Mouse (Mus musculus) embryonic fibroblast, embryonic 13.5 days (primary cell): ENCODE measurements around the gene C130050O18Rik. TPM values are rescaled to one million over a fixed set of nuclear protein-coding genes. Genes with fewer than 3 reads are reported as not detected.

Experiments
- H3K27ac ChIP-seq: 2 replicates; pipeline ENCODE4 v1.5.1; 2012; ENCODE audit warnings: low read length, control low read depth, inconsistent platforms; ENCODE audit not compliant: insufficient read depth
- H3K4me1 ChIP-seq: 2 replicates; pipeline ENCODE4 v1.6.1; 2011; ENCODE audit warnings: low read length; ENCODE audit not compliant: control insufficient read depth, insufficient read depth
- H3K4me3 ChIP-seq: 2 replicates; pipeline ENCODE4 v1.5.1; 2011; ENCODE audit warnings: mild to moderate bottlenecking, control low read depth, low read length; ENCODE audit not compliant: insufficient read depth
- CTCF ChIP-seq: IDR thresholded peaks from 2 replicates; pipeline ENCODE4 v1.5.1; 2011; ENCODE audit warnings: mild to moderate bottlenecking, control low read depth, low read length, moderate library complexity, borderline replicate concordance; ENCODE audit not compliant: insufficient read depth
- POLR2A ChIP-seq: IDR thresholded peaks from 2 replicates; pipeline ENCODE4 v1.6.1; 2011; ENCODE audit warnings: low read depth, mild to moderate bottlenecking, control low read depth, low read length, moderate library complexity
- polyA plus RNA-seq: library from polyadenylated mRNA; stranded (reverse); fragments of >200 nt; gene quantifications from 2 replicates; pipeline ENCODE4 v1.2.4, GENCODE M21; 2011; ENCODE audit warnings: low read depth; ENCODE audit not compliant: missing spikeins, insufficient read length

Gene C130050O18Rik
- polyA plus RNA-seq, 1 experiment: 0.33 TPM

- TF ChIP-seq CTCF (no peak), POLR2A (no peak)
- Histone ChIP-seq H3K4me3 (no peak overlapping the region), H3K4me1 (no peaks in the 10 kb centered on the region), H3K27ac (no peak overlapping the region)
Observed at GRCm38 (mm10) chr5:139397359-139397916, 7.6 kb upstream of the C130050O18Rik start.

GRCm38 (mm10) chr5:139397959-139398753 is 6.9 kb upstream of the C130050O18Rik start:
- TF ChIP-seq POLR2A: no peak
- peak; percentile 49 for TF ChIP-seq CTCF
- Histone ChIP-seq H3K4me3 (no peak overlapping the region), H3K4me1 (no peaks in the 10 kb centered on the region), H3K27ac (no peak overlapping the region)

GRCm38 (mm10) chr5:139398786-139399185 is 6.3 kb upstream of the C130050O18Rik start:
- no peak overlapping the region for H3K27ac ChIP-seq
- H3K4me3 ChIP-seq: no peak overlapping the region
- H3K4me1 ChIP-seq: no peaks in the 10 kb centered on the region
- no peak for TF ChIP-seq CTCF
- TF ChIP-seq POLR2A: no peak

- no peak overlapping the region for H3K27ac ChIP-seq
- no peak for TF ChIP-seq POLR2A
- TF ChIP-seq CTCF: no peak
- no peak overlapping the region for H3K4me3 ChIP-seq
- H3K4me1 ChIP-seq: no peaks in the 10 kb centered on the region
Observed at GRCm38 (mm10) chr5:139399991-139400390, 5.1 kb upstream of the C130050O18Rik start.

GRCm38 (mm10) chr5:139402106-139402505 is 3.0 kb upstream of the C130050O18Rik start:
- TF ChIP-seq CTCF (no peak), POLR2A (no peak)
- Histone ChIP-seq H3K4me3 (no peak overlapping the region), H3K4me1 (0 out of 2 replicates have a peak, but pooled peaks cover under 1% of the 10 kb centered on the region), H3K27ac (no peak overlapping the region)

- TF ChIP-seq CTCF (no peak), POLR2A (no peak)
- Histone ChIP-seq H3K4me3 (no peak overlapping the region), H3K4me1 (0 out of 2 replicates have a peak, but pooled peaks cover 3% of the 10 kb centered on the region), H3K27ac (no peak overlapping the region)
Observed at GRCm38 (mm10) chr5:139403692-139404260, 1.3 kb upstream of the C130050O18Rik start.

- no peak overlapping the region for H3K27ac ChIP-seq
- H3K4me3 ChIP-seq: no peak overlapping the region
- no peak for TF ChIP-seq CTCF
- TF ChIP-seq POLR2A: no peak
- 0 out of 2 replicates have a peak, but pooled peaks cover 3% of the 10 kb centered on the region for H3K4me1 ChIP-seq
Observed at GRCm38 (mm10) chr5:139405478-139405877, 398 bp downstream of the C130050O18Rik start.

GRCm38 (mm10) chr5:139405953-139406352 is 873 bp downstream of the C130050O18Rik start:
- TF ChIP-seq POLR2A (no peak), CTCF (no peak)
- Histone ChIP-seq H3K4me3 (no peak overlapping the region), H3K4me1 (0 out of 2 replicates have a peak, but pooled peaks cover 3% of the 10 kb centered on the region), H3K27ac (no peak overlapping the region)

- Histone ChIP-seq H3K27ac (no peak overlapping the region), H3K4me1 (0 out of 2 replicates have a peak, but pooled peaks cover 3% of the 10 kb centered on the region), H3K4me3 (no peak overlapping the region)
- TF ChIP-seq POLR2A (no peak), CTCF (no peak)
Observed at GRCm38 (mm10) chr5:139407121-139407885, 2.2 kb downstream of the C130050O18Rik start.

GRCm38 (mm10) chr5:139408511-139408910 is 3.4 kb downstream of the C130050O18Rik start:
- TF ChIP-seq POLR2A (no peak), CTCF (no peak)
- no peak overlapping the region for H3K4me3 ChIP-seq
- H3K27ac ChIP-seq: no peak overlapping the region
- 0 out of 2 replicates have a peak, but pooled peaks cover 3% of the 10 kb centered on the region for H3K4me1 ChIP-seq
